Mouse (Mus musculus) lung, postnatal 10 days (tissue): ENCODE data around the gene Sval2.

Experiments
- DNase-seq: peaks from one replicate; pipeline ENCODE4 v3.0.0; 2021

Sval2 gene

GRCm38 (mm10) chr6:41852689-41853088, at the start of gene Sval2:
Gene Sval2, plus strand, starts transcription at chr6:41852989.
- DNase-seq, result no peak

DNA sequence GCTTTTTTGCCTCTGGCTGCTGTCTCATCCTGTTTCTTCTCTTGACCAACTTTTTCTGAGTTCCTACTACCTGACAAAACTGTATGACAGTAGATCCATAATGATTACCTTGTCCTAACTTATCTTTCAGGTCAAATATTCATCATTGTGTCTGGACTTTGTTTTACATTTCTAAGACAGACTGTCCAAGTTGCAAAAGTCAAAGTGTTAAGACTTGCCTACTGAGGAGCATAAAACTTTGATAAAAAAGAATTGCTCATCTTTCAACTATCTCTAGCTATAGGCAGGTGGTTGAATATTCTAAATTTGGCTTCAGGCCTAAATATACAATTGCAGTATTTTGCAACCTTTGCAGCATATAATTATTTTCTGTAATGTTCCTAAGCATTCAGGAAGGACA, 28.7 kb upstream of the Sval2 start:
- DNase-seq, result no peak

DNA sequence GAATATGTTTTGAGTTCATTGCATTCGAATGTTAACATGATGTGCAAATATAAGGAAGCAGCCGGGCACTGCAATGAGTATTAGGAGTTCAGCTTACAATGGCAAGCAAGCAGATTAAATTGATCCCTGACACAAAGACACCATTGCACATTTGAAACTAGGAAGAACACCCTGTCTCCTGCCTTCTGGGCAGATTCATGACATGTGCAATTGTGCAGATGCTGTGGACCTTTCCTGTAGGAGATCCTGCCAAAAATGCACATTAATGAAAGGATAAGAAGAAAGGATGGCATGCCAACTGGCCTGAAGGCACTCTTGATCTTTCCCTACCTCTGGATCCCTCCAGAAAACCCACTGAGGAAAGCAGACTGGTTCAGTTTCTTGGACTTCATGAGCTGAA, 23.3 kb upstream of the Sval2 start:
- no peak for DNase-seq

GRCm38 (mm10) chr6:41847235-41847634, 5.6 kb upstream of the Sval2 start, which contains the start of gene Pip:
Gene Pip, plus strand, starts transcription at chr6:41847535.
- no peak for DNase-seq

DNA sequence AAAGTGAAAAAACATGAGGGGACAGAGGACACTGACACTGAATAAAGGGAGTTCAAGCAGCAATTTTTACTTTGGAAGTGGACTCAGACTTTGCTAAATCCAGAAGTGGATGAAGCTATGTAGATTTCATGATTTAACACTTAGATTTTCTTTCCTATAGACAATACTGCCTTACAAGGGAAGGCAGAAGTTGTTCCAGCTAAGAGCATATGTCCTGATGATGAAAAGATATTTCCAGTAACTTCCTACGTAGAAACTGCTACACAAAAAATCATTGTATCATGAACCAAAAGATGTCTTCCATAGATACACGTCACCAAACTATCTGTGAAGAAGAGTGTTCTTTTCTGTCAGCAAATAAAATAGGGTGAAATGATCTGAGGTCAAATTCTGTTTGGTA, 11.2 kb downstream of the Sval2 start:
- DNase-seq, result no peak

GRCm38 (mm10) chr6:41911625-41912024, 58.8 kb downstream of the Sval2 start:
- DNase-seq, result no peak
